Mouse (Mus musculus) kidney, embryonic 15.5 days (tissue): ENCODE measurements around the gene Slc25a35. TPM values are rescaled to one million over a fixed set of nuclear protein-coding genes. Genes with fewer than 3 reads are reported as not detected.
"Not testable (repeated sequence)": the region's sequence is repeated elsewhere in the genome, so short reads cannot be mapped to it uniquely, and the experiment has no call there.

Source experiments
- ATAC-seq: fragments of 200-750 bp; cut with Nextera tagmentation; replicated peaks from 2 replicates; pipeline ENCODE4 v1.8.0; 2017; ENCODE audit warnings: moderate TSS enrichment; ENCODE audit not compliant: low FRiP score
- H3K27ac ChIP-seq: fragments of 300-500 bp; sonication (generic); 2 replicates; pipeline ENCODE4 v1.5.1; 2015; ENCODE audit warnings: mild to moderate bottlenecking, inconsistent platforms
- H3K27me3 ChIP-seq: fragments of 300-500 bp; sonication (generic); 2 replicates; pipeline ENCODE4 v1.6.1; 2015; ENCODE audit warnings: inconsistent platforms
- H3K36me3 ChIP-seq: fragments of 300-500 bp; sonication (generic); 2 replicates; pipeline ENCODE4 v1.6.1; 2015; ENCODE audit warnings: inconsistent platforms
- H3K4me1 ChIP-seq: fragments of 300-500 bp; sonication (generic); 2 replicates; pipeline ENCODE4 v1.6.1; 2015; ENCODE audit warnings: inconsistent platforms
- H3K4me2 ChIP-seq: fragments of 300-500 bp; sonication (generic); 2 replicates; pipeline ENCODE4 v1.6.1; 2015; ENCODE audit warnings: moderate library complexity, mild to moderate bottlenecking, inconsistent platforms
- H3K4me3 ChIP-seq: fragments of 300-500 bp; sonication (generic); replicated peaks from 2 replicates; pipeline ENCODE4 v1.5.1; 2015; ENCODE audit warnings: mild to moderate bottlenecking, inconsistent platforms
- H3K9ac ChIP-seq: fragments of 300-500 bp; sonication (generic); 2 replicates; pipeline ENCODE4 v1.6.1; 2015; ENCODE audit warnings: mild to moderate bottlenecking, inconsistent platforms
- H3K9me3 ChIP-seq: fragments of 300-500 bp; sonication (generic); replicated peaks from 2 replicates; pipeline ENCODE4 v1.6.1; 2016; ENCODE audit warnings: inconsistent platforms
- WGBS: fragments of 180-500 bp; shearing (Covaris S2); methylation state at CpG from one replicate; pipeline ENCODE4 v1.1.7; 2015; ENCODE audit warnings: mixed read lengths; 5-methylcytosine and 5-hydroxymethylcytosine counted together
- polyA plus RNA-seq: library from polyadenylated mRNA; unstranded; fragments of >200 nt; fragmentation: Nextera tagmentation; extraction: Ambion mirVana; gene quantifications from 2 replicates; pipeline ENCODE4 v1.2.1, GENCODE M21; 2015

The Slc25a35 gene
- polyA plus RNA-seq, 1 experiment from 2014 or later: 5.0 TPM

DNA sequence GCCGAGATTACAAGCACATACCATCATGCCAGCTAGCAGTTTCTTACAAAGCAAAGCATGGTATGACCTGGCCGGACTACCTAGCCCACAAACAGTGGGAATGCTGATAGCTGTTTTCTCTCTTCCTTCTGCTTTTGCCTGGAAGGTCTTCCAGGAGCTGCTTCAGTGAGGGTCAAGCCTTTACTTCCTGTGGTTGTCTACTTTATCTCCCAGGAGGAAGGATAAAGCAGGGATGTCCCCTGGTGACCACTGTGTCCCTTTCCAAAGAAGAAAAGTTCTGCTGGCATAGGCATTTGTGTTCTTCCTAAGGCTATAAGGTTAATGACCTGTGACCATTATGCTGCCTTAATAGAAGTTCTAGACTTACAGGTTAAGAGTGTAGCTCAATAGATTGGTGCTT is 4.5 kb upstream of the Slc25a35 start:
- H3K36me3 ChIP-seq: no peaks in the 10 kb centered on the region
- no peak for ATAC-seq
- H3K4me1 ChIP-seq: peaks cover 19% of the 10 kb centered on the region
- H3K9ac ChIP-seq: no peak overlapping the region
- H3K27me3 ChIP-seq: 0 out of 2 replicates have a peak, but pooled peaks cover 2% of the 10 kb centered on the region
- no peak overlapping the region for H3K4me2 ChIP-seq
- H3K9me3 ChIP-seq: no peaks in the 10 kb centered on the region
- WGBS: 72% methylated on average over 2 of the region's 2 CpGs
- H3K27ac ChIP-seq: no peak overlapping the region
- no peak overlapping the region for H3K4me3 ChIP-seq

DNA sequence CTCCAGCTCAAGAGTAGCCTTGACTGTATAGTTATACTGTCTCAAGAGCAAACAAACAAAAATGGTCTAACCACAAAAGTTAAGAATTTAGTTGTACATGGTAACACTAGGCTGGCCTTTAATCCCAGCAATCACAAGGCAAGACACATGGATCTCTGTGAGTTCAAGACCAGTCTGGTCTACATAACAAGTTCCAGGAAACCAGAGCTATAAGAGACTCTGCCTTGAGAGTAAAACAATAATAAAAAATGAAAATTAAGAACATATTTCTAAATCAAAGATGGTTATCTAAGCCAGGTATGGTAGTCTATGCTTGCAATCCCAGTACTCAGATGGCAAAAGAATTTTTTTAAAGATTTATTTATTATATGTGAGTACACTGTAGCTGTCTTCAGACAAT is 2.9 kb upstream of the Slc25a35 start:
- Histone ChIP-seq H3K36me3 (no peaks in the 10 kb centered on the region), H3K27me3 (0 out of 2 replicates have a peak, but pooled peaks cover 2% of the 10 kb centered on the region), H3K4me3 (no peak overlapping the region), H3K9me3 (no peaks in the 10 kb centered on the region), H3K27ac (no peak overlapping the region), H3K4me1 (peaks cover 26% of the 10 kb centered on the region), H3K9ac (no peak overlapping the region), H3K4me2 (no peak overlapping the region)
- ATAC-seq: no peak

DNA sequence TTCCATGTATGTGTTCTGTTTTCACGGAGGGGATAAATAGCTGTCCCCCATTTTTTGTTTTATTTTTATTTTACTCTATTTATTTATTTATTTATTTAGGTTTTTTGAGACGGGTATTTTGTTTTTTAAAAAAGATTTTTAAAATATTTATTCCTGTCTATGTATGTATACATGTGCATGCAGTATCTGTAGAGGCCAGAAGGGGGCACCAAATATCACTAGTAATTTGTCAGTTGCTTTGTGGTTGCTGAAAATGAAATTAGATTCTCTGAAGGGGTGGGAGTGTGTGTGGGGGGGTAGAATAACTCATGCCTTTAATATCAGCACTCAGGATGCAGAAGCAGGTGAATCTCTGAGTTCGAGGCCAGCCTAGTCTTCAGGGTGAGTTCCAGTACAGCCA is 2.1 kb upstream of the Slc25a35 start:
- ATAC-seq: no peak
- H3K27ac ChIP-seq: no peak overlapping the region
- H3K36me3 ChIP-seq: no peaks in the 10 kb centered on the region
- 36% methylated on average over 3 of the region's 3 CpGs for WGBS
- H3K9ac ChIP-seq: no peak overlapping the region
- H3K4me1 ChIP-seq: peaks cover 33% of the 10 kb centered on the region
- no peak overlapping the region for H3K4me3 ChIP-seq
- no peak overlapping the region for H3K4me2 ChIP-seq
- no peaks in the 10 kb centered on the region for H3K9me3 ChIP-seq
- H3K27me3 ChIP-seq: 0 out of 2 replicates have a peak, but pooled peaks cover 2% of the 10 kb centered on the region

DNA sequence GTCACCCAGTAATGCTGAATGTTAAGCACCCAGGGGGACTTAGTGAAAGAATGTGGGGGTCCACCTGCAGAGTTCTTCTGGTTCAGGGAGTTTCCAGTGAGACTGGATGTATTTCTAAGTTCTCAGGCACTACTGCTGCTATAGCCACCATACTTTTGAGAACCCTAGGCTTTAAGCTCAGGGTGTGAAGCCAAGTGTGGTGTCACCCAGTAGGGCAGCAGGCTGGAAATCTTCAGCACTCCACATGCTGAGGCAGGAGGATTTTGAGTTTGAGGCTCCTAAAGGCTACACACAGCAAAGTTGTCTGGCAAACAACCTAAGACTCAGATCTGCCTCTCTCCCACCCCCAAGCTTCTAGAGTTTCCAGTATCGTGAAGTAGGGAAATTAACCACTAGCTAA is 1.4 kb upstream of the Slc25a35 start:
- peak overlapping the region; percentile 91; the same call in 1 of the 2 replicates for H3K4me2 ChIP-seq
- H3K9me3 ChIP-seq: no peaks in the 10 kb centered on the region
- H3K36me3 ChIP-seq: no peaks in the 10 kb centered on the region
- no peak overlapping the region for H3K27ac ChIP-seq
- WGBS: 26% methylated on average over 1 of the region's 1 CpGs
- 0 out of 2 replicates have a peak, but pooled peaks cover 2% of the 10 kb centered on the region for H3K27me3 ChIP-seq
- no peak overlapping the region for H3K4me3 ChIP-seq
- peaks cover 33% of the 10 kb centered on the region for H3K4me1 ChIP-seq
- no peak for ATAC-seq
- H3K9ac ChIP-seq: no peak overlapping the region

DNA sequence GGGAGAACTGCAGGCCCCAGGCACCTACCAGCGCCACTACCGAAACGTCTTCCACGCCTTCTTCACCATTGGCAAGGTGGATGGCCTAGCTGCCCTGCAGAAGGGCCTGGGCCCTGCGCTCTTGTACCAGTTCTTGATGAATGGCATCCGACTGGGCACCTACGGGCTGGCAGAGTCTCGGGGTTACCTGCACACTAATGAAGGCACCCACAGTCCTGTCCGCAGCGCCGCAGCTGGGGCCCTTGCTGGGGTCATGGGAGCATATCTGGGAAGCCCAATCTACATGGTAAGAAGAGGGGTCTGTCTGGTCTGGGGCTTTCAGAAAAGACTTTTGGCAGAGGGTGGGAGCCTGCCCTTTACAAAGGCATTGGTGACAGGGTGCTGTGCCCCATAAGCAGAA is 821 bp downstream of the Slc25a35 start:
- Histone ChIP-seq H3K27ac (no peak overlapping the region), H3K4me1 (peaks cover 39% of the 10 kb centered on the region), H3K36me3 (no peaks in the 10 kb centered on the region), H3K27me3 (0 out of 2 replicates have a peak, but pooled peaks cover 2% of the 10 kb centered on the region), H3K4me3 (0 out of 2 replicates have a peak overlapping the region, but pooled peaks have one; percentile 64), H3K9me3 (no peaks in the 10 kb centered on the region), H3K9ac (no peak overlapping the region), H3K4me2 (peak overlapping the region; percentile 91)
- WGBS: 81% methylated on average over 11 of the region's 11 CpGs
- ATAC-seq: no peak

DNA sequence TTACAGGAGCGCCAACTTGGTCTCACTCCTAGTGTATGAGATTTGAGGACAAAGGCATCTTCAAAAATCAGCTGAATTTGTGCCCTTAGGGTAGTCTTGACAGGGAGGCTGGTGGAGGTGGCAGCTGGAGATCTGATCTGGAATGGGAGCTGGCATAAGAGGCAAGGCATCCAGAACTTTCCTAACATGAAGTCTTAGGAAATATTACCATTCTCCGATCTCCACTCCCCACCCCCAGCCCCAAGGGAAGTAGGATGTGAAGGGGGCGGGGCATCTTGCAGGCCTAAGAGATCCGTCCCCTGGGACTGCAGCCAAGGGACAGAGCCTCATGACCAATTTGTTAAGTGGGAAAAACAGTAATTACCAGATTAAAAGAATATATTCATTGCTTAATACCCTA is 2.3 kb downstream of the Slc25a35 start:
- Histone ChIP-seq H3K4me2 (no peak overlapping the region), H3K36me3 (no peaks in the 10 kb centered on the region), H3K9me3 (no peaks in the 10 kb centered on the region), H3K4me1 (peaks cover 45% of the 10 kb centered on the region), H3K9ac (no peak overlapping the region), H3K4me3 (no peak overlapping the region), H3K27me3 (0 out of 2 replicates have a peak, but pooled peaks cover 2% of the 10 kb centered on the region), H3K27ac (no peak overlapping the region)
- WGBS: 73% methylated on average over 4 of the region's 4 CpGs
- no peak for ATAC-seq

DNA sequence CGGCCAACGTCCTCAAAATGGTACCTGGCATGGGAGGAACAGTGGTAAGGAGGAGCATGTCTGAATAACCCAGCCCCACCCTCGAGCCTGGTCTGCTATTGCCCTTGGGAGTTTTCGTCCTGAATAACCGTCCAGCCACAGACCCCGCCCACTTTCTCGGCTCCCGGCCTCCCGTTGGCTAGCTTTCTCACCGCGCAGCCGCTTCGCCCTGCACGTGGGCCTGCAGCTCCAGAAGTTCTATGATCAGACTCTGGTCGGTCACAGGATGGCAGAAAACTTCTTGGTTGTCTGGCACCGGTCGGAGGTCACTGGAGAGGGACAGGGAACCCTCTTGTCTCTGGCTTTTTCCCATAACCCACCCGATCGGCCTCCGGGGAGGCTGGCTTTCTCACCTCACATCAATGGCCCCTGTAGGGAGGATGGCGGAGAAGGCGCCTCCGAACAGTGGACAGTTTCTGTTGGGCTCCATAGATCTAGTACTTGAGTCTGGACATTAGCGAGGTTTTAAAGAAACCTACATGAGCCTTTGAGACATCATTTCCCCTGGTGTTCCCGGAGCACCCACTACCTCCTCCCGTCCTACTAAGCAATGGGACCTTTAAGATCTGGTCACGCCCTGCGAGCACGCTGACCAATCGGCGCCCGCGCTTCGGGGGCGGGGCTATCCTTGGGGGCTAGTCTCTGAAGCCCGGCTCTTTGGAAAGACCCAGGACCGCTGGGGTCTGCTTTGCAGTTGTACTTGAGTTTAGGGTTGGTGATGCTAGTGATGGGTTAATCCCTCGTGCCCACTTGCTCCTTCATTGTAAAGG is 5.5 kb downstream of the Slc25a35 start:
- peak; percentile 93 for ATAC-seq
- peak overlapping the region; percentile 78 for H3K4me2 ChIP-seq
- H3K4me1 ChIP-seq: peaks cover 31% of the 10 kb centered on the region
- peak overlapping the region; percentile 41; the same call in 1 of the 2 replicates for H3K27ac ChIP-seq
- H3K4me3 ChIP-seq: peak overlapping the region; percentile 53
- H3K9ac ChIP-seq: peak overlapping the region; percentile 39
- not testable (repeated sequence) for H3K27me3 ChIP-seq, H3K9me3 ChIP-seq, H3K36me3 ChIP-seq
- under 1% methylated on average over 38 of the region's 38 CpGs for WGBS

DNA sequence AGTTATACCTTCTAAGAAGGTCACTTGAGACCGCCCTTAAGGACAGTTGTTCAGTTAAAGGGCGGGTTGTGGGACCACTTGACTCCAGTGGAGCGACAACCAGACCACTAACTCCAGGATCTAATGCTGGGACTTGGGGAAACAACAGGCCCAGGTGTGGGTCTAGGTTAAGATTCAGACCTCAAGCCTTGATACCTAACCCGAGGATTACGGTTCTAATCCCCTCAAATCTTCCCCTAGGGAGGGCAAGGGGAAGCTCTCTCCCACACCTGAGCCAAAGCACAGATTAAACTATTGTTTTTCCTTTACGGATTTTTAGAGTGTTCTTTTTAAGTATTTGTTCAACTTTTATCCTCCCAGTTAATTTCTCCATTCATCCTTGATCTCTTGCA is 6.1 kb downstream of the Slc25a35 start:
- peak overlapping the region; percentile 78 for H3K4me2 ChIP-seq
- 32% methylated on average over 6 of the region's 6 CpGs for WGBS
- peak overlapping the region; percentile 24; the same call in 1 of the 2 replicates for H3K9ac ChIP-seq

DNA sequence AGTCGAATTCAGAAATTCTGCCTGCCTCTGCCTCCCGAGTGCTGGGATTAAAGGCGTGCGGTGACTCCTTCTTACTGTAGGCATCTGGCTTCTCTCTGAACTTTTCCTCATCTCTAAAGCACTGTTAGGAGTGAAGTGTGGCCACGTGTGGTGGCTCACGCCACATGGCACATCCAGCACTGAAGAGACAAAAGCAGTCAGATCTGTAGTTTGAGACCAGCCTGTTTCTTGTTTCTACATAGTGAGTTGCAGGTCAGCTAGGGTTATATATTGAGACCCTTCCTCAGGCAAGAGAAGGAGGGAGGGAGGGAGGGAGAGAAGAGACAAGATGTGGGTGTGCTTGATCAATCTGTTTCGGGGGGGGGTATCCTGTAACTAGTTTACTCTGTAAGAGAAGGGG is 7.2 kb downstream of the Slc25a35 start, which contains the start of gene Rangrf:
Gene Rangrf (minus strand): TSS at position 101 of the 400 bp plus-strand sequence.
- Histone ChIP-seq H3K27me3 (no peaks in the 10 kb centered on the region), H3K4me3 (peak within 1 kb of the TSS; percentile 53), H3K9me3 (no peaks in the 10 kb centered on the region), H3K4me1 (peaks cover 25% of the 10 kb centered on the region), H3K36me3 (no peaks in the 10 kb centered on the region), H3K9ac (peak within 1 kb of the TSS; percentile 24; the same call in 1 of the 2 replicates), H3K4me2 (peak within 1 kb of the TSS; percentile 78), H3K27ac (no peak within 1 kb of the TSS)
- no peak for ATAC-seq
- WGBS: 84% methylated on average over 7 of the region's 7 CpGs

More for the DNA sequence above, 6.1 kb downstream of the Slc25a35 start:
- no peak for ATAC-seq
- no peak overlapping the region for H3K27ac ChIP-seq
- H3K36me3 ChIP-seq: no peaks in the 10 kb centered on the region
- H3K9me3 ChIP-seq: no peaks in the 10 kb centered on the region
- peaks cover 25% of the 10 kb centered on the region for H3K4me1 ChIP-seq
- H3K27me3 ChIP-seq: no peaks in the 10 kb centered on the region
- H3K4me3 ChIP-seq: peak overlapping the region; percentile 53

DNA sequence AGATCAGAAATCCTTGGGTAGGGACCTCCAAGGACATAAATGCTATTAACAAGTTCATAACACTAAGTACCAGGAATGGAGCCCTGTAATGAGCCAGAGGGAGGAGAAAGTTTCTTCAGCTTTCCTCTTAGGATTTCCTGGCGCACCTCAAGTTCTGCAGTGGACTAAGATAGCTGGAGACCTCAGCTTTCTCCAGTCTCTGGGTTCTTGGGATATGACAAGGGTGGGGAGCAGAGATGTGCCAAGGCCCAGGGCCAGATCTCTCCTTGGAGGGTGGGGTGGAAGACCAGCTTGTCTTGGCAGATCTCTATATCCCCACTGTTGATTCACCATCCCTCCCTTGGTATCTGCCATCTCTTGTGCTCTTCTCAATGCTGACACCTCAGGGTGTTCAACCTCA is 7.7 kb downstream of the Slc25a35 start:
- H3K27ac ChIP-seq: no peak overlapping the region
- H3K4me1 ChIP-seq: peaks cover 21% of the 10 kb centered on the region
- ATAC-seq: no peak
- H3K36me3 ChIP-seq: no peaks in the 10 kb centered on the region
- no peak overlapping the region for H3K4me2 ChIP-seq
- H3K27me3 ChIP-seq: no peaks in the 10 kb centered on the region
- H3K9ac ChIP-seq: no peak overlapping the region
- H3K9me3 ChIP-seq: no peaks in the 10 kb centered on the region
- WGBS: 91% methylated on average over 1 of the region's 1 CpGs
- no peak overlapping the region for H3K4me3 ChIP-seq

DNA sequence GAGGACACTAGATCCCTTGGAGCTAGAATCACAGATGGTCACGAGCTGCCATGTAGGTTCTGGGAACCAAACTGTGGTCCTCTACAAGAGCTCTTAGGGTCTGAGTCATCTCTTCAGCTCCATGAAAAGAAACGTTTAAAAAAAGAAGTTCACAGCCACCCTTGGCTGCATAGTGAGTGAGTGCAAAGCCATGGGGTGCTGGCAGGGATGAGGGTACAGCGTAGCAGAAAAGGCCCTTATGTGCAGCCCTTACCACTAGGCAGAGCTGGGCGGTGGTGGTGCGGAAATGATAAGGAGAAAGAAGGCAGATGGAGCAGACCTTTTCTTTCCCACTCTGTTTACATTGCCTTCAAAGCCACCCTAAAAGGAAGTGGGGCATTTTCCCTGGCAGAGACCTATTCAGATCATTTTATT is 11.4 kb downstream of the Slc25a35 start:
- 58% methylated on average over 5 of the region's 5 CpGs for WGBS
- Histone ChIP-seq H3K36me3 (no peaks in the 10 kb centered on the region), H3K9me3 (no peaks in the 10 kb centered on the region), H3K27ac (no peak overlapping the region), H3K4me2 (no peak overlapping the region), H3K4me1 (no peaks in the 10 kb centered on the region), H3K27me3 (no peaks in the 10 kb centered on the region), H3K4me3 (no peak overlapping the region), H3K9ac (no peak overlapping the region)
- no peak for ATAC-seq

DNA sequence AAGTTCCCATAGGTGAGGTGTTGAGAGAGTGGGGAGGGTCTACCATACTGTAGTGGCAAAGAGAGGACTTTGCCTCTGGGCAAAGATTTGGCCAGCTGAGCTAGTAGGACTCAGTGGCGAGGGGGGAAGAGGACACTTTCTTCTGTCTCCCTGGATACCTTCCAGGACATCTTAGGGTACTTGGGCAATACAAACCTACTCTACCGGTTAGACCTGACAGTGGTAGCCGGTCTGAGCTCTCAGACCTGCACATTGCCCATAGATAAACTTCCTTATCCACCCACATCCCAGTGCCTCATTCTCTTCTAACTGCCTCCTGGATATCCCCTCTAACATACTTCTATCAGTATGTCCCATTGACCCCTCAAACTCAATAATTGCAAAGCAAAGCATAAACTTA is 13.0 kb downstream of the Slc25a35 start:
- no peak for ATAC-seq
- no peaks in the 10 kb centered on the region for H3K4me1 ChIP-seq
- H3K4me3 ChIP-seq: no peak overlapping the region
- H3K36me3 ChIP-seq: peaks cover 2% of the 10 kb centered on the region; the same call in 1 of the 2 replicates
- H3K9me3 ChIP-seq: no peaks in the 10 kb centered on the region
- no peak overlapping the region for H3K4me2 ChIP-seq
- H3K9ac ChIP-seq: no peak overlapping the region
- H3K27ac ChIP-seq: no peak overlapping the region
- no peaks in the 10 kb centered on the region for H3K27me3 ChIP-seq
- WGBS: 79% methylated on average over 3 of the region's 3 CpGs
